Mouse (Mus musculus): ENCODE results near the gene Elk4.
A peak's percentile ranks its signal among the peaks of the same experiment; 100 is the strongest.

Gene Elk4

DNA sequence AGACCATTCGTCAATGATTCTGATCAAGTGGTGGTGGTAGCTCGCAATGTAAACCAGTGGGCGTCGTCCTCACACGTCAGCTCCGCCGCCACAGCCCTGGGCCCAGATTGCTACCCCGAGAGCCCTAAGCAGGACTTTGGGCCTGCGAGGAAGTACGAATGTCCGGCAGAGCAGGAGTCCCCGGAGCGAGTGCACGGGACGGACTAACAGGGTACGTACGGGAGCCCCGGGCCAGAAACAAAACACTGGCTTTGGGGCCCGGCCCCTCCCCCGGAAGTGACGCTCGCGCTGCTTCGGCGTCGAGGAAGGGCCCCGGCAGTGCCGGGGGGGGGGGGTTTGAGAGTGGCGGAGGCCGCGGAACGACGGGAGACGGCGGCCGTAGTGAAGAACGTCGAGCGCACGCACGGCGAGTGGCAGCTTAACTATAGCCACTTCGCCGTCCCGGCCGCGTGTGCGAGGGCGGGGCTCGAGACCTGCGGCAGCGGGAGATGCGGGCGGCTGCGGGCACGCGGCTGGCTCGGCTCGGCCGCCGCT lies at the start of gene Elk4:
TSS of gene Elk4 (plus strand) at position 326 of the 534 bp plus-strand sequence.
- DNase-seq (ENCODE audit: low read depth): peak; percentile 81

DNA sequence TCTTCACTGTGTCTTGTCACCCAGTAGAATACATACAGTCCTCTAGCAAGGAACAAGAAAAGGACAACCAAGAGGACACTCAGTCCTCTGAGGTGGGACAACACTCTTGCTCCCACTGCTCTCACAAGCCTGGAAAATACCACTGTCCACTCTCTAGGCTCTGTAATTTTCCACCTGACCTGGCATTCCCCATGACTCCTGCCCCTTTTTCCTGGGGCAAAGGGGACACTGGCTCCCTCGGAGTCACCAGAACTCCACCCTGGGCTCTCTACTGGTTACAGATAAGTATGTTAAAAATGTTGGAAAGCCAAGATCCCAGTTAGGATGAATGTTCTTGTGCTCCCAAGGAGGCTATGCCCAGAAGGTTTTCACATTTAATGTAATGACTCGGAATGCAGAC lies 46.4 kb upstream of the Elk4 start:
- no peak for DNase-seq (ENCODE audit: low read depth)

DNA sequence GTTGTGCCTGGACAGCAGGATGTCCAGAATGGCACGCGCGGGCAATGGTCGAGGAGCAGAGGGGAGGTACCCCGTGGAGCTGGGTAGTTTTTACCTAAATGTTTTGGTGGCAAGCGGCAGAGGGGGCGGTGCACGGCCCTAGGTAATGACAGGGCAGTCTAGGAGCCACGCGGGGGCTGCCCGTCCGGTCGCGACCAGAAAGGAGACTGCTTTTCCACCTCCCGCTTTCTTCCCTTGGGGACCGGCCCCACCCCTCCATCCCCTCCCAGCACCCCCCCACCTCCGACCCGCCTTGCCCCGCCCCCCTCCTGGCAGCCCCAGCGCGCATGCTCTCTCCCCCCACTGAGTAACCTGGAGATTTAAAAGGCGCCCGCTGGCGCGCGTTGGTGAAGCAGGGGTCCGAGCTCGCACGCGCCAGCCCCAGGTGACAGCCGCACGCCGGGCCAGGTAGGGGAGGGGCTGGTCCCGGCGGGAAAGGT lies 44.8 kb upstream of the Elk4 start, which contains the start of gene Slc45a3:
TSS of gene Slc45a3 (plus strand) at position 362 of the 479 bp plus-strand sequence.
- no peak for DNase-seq (ENCODE audit: low read depth)

- no peak for DNase-seq (ENCODE audit: low read depth)
Observed at GRCm38 (mm10) chr1:131963085-131963951, 44.1 kb upstream of the Elk4 start.

- DNase-seq (ENCODE audit: low read depth): no peak
Observed at GRCm38 (mm10) chr1:131964100-131964499, 43.3 kb upstream of the Elk4 start.

DNA sequence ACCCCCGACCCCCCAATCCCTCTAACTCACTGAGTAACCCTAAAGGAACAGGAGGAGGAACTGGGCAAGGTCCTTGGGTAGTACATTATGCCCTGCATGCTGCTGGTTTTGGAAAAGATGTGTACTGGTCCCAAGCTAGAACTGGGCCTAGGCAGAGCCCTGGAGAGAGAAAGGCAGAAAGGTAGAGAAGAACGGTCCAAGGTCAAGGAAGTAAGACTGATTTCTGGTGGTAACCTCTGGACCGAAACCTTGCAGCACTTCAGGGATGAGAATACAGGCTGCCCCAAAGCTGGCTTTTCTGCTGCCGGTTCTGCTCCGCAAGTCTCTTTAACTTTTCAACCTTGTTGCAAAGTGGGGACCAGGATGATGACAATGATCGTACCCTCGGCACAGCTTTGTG lies 42.8 kb upstream of the Elk4 start:
- DNase-seq (ENCODE audit: low read depth): no peak

DNA sequence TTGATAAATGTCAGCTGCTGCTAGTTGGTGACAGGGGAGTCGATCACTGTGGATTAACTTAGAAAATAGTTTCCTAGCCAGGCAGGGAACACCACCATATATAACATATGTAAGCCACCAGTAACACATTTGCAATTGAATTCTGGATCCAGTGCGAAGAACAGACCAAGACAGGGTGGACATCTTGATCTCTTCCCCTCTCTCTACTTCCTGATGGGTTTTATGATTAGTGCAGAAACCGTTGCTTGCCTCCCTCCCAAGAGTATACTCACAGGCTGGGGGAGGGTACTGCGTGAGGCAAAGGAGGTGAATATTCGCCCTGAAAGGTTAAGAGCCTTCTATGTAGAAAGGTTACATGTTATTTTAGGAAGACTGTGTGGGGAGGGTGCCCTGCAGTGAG lies 41.6 kb upstream of the Elk4 start:
- DNase-seq (ENCODE audit: low read depth): no peak

DNA sequence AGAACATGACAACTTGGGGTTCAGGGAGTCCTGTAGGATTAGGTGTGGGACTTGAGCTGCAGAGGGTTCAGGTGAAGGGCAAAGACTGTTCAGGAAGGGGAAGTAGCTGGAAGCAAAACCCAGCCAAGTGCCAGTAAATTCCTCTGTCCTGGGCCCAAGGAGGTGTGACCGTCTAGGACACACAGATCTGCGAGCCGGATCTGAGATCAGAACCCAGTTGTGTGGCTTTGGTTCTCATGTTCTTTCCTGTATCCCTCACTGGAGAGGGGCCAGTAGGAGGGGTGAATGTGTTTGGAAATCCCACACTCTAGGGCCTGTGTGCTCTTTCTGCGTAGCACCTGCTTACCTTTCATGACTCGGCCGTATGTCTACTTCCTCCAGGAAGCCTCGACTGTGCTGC lies 40.1 kb upstream of the Elk4 start:
- DNase-seq (ENCODE audit: low read depth): no peak

DNA sequence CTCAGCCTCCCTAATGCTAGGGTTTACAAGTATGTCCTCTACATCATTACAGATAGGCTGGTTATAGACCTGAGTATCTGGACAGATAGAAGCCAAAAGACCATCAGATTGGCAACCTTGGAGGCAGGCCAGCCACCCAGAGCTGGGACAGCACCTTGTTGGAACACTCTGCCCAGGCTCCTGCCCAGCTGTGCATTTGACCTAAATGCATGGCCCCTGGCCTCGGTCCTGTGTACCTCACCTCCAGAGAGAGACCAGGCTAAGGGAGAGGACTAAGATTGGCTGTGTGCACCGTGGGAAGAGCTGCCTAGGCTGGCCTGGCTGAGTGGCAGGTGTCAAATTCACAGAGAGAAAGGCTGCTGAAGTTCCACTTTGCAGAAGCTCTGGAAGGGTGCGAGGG lies 38.9 kb upstream of the Elk4 start:
- no peak for DNase-seq (ENCODE audit: low read depth)

- DNase-seq (ENCODE audit: low read depth): no peak
Observed at GRCm38 (mm10) chr1:131968983-131969382, 38.4 kb upstream of the Elk4 start.

GRCm38 (mm10) chr1:131969825-131970224 lies 37.6 kb upstream of the Elk4 start:
- no peak for DNase-seq (ENCODE audit: low read depth)

- no peak for DNase-seq (ENCODE audit: low read depth)
Observed at GRCm38 (mm10) chr1:131970322-131970660, 37.1 kb upstream of the Elk4 start.

DNA sequence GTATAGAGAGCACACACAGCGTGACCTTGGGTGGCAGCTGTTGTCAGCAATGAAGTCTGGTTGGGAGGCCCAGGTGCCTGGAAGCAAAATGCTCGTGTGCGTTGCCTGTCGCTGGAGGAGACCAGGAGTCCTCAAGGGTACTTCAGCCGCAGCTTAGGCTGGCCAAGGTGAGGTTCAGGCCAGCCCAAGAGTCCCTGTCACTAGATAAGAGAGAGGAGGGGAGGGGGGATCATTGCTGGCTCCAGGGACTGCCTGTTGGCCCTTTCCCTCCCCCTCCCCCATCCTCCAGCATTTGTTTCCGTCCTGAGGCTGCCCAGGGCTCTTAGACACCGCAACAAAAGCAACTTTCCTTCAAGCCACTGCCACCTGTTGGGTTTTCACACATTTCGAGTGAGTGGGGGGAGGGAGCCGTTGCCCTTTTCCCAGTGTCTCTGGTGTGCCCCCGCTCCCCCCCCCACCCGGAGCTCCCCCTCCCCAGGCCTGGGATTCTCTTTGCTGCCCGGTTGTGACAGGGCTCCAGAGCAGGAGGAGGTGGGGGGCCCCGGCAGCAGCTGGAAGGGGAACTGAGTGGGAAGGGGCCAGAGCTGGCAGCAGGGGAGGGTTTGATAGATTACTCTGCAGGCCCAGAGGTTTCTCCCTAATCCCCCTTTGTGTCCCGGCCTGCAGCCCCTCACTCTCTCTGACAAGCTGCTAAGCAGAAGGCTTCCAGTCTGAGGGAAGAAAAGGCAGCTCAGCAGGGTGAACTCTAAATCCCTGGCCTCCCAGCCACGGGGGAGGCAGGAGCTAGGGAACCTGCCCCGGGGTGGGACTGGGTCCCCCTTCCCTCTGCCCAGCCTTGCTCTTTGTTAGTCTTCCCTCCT lies 36.5 kb upstream of the Elk4 start:
- no peak for DNase-seq (ENCODE audit: low read depth)

DNA sequence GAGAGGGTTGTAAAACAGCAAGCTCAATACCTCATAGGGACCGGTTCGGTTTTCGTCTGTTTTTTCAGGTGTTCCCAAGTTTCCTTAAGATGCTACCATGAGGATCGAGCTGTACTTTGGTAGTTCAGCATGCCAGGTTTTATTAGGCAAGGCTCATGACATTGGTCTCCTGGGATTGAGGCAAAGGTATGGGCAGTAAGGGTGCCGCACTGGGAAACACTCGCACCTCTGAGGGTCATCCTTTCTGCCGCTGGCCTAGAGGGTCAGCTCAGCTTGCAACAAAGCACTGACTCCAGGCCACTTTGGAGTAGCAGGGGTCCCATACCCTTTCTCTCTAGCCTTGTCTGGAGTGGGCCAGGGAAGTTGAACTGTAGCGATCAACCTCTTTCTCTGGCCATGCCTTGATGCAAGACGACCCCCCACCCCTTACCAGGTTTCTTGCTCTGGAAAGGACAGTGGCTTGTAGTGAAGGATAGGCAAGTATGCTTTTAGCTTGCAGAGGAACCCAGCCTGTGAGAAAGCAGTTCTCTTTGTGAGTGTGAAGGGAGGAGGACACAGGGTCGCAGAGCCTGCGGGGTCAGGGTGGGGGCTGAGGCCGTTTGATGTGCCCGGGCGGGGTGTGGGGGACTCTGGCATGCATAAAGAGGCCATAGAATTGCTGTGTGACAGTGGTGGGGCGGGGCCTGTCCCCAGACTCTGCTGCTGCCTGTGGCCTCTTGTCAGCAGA lies 35.5 kb upstream of the Elk4 start:
- DNase-seq (ENCODE audit: low read depth): no peak

DNA sequence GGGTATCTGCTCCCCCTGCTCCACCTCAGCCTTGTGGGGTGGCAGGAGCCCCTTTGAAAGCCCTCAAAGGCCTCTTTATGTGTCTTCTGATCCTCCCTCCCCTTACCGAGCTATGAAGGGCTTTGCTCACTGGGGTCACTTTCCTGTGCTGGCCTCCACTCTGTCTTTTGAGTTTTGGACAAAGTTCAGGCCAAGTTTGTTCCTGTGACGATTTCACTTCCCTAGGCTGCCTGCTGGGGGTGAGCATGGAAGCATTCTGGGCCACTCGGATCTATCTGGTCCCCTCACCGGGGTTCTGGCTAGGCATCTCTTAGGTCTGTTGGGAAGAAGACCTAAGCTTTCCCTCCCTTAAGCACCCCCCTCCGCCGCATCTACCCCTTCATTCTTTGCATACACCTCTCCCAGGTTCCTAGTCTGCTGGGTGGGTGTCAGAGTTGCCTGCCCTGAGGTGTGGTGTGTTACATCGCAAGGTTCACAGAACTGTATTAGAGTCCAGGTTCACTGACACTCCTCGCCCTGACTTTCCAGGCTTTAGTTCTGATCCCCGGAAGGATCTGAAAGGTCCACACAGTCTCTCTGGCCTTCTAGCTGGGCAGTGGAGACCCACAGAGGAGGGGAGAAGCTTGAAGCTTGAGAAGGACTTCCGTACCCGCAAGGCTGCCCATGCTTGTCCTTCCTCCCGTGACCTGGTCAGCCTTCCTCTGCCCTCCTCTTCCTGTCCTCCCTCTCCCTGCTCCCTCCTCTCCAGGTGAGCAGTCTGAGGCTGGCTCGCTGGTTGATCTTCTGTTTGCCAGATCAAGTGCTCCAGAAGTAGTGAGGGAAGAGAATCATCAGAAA lies 34.7 kb upstream of the Elk4 start:
- DNase-seq (ENCODE audit: low read depth): no peak

GRCm38 (mm10) chr1:131973991-131974390 lies 33.4 kb upstream of the Elk4 start:
- no peak for DNase-seq (ENCODE audit: low read depth)

- DNase-seq (ENCODE audit: low read depth): no peak
Observed at GRCm38 (mm10) chr1:131976886-131977285, 30.5 kb upstream of the Elk4 start.

DNA sequence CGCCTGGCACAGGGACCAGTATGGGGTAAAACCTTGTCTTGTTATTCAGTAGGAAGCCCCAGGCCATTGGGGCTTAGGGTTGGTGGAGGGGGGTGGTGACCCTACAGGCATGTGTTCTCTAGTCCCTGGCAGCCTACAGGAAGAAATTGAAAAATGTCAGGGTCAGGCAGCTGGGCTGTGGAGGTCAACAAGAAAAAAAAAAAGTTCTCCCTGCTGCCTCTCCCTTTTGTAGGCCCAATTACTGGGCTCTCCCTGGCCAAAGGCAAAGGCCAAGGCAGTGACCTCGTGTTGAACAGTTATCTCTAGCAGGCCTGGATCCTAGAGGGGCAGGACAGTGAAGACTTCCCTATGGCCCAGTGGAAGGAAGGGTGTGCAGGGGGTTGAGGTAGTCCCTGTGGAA lies 26.9 kb upstream of the Elk4 start:
- no peak for DNase-seq (ENCODE audit: low read depth)

- peak; percentile 82 for DNase-seq (ENCODE audit: low read depth)
Observed at GRCm38 (mm10) chr1:131981378-131982013, 25.9 kb upstream of the Elk4 start.

DNA sequence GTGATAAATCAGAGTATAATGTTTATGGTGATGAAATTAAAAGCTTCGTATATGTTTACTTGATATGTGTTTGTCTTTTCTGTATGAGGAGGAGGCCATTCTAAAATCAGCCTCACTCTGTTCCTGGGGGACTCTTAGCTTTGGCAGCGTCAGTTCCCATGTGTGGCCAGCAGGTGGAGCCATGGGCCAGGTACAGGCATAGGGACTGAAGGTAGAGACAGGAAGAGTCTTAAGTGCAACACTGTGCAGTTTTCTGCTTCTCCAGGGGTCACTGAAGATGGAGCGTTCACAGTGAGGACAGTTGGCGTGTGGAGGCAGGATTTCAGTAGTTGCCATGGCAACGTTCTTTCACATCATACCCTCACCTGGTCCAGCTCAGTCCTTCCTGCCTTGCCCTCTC lies 24.5 kb upstream of the Elk4 start:
- peak; percentile 69 for DNase-seq (ENCODE audit: low read depth)

- DNase-seq (ENCODE audit: low read depth): no peak
Observed at GRCm38 (mm10) chr1:131983806-131984205, 23.6 kb upstream of the Elk4 start.

All from c-Kit-positive CD71-negative TER-119-negative erythroid progenitor cells, embryonic 14.5 days (primary cell).